12 mouse cellular contexts compared by ENCODE assay signal in genomic region chr15:98983431-98984081, GRCm38 (mm10). TPM values are rescaled to one million over a fixed set of nuclear protein-coding genes. Genes with fewer than 3 reads are reported as not detected.
A peak's percentile ranks its signal among the peaks of the same experiment; 100 is the strongest.
DNase-seq lines count a peak whose midpoint lies in the region; ATAC-seq and TF ChIP-seq lines count a peak whose summit lies in the region.
"Had no signal": no experiment of that assay in that cellular context is flagged by ENCODE, and none has a peak within 500 bp of the region (broad histone marks: within the 10 kb centered on the region; RNA-seq: fewer than 3 reads in every experiment).

No protein-coding gene starts in this region.

- H3K9ac ChIP-seq in heart, adult 2 months (ENCODE audit: low read depth, low read length) = no peak overlapping the region
- peak overlapping the region; percentile 55 for H3K9ac ChIP-seq in forebrain, embryonic 11.5 days (ENCODE audit: low read length)
- H3K9ac ChIP-seq in midbrain, embryonic 13.5 days (replicated peaks) = peak overlapping the region; percentile 94

- DNase-seq in heart, embryonic 10.5 days (ENCODE audit: low spot score) = peak; percentile 74
- no peak for DNase-seq in heart, adult 2 months
- DNase-seq in MN1 (ENCODE audit: low spot score) = peak; percentile 87
- DNase-seq in forebrain, embryonic 11.5 days (ENCODE audit: low spot score) = peak; percentile 74
- DNase-seq in c-Kit-positive CD71-positive TER-119-positive erythroid progenitor cells, embryonic 14.5 days (ENCODE audit: low spot score) = no peak
- no peak for DNase-seq in thymus, postnatal 4 days
- no peak for DNase-seq in limb, embryonic 10.5 days (ENCODE audit: low spot score)

- H3K79me2 ChIP-seq in heart, adult 2 months (replicated peaks; ENCODE audit: control insufficient read depth, insufficient read depth, low read length) = no peaks in the 10 kb centered on the region

- ATAC-seq in forebrain, embryonic 11.5 days (replicated peaks; ENCODE audit: low FRiP score) = peak; percentile 45
- ATAC-seq in midbrain, embryonic 13.5 days = peak; percentile 74

- no peaks in the 10 kb centered on the region for H3K9me3 ChIP-seq in heart, embryonic 10.5 days
- H3K9me3 ChIP-seq in forebrain, embryonic 11.5 days (ENCODE audit: control insufficient read depth, low read length) = no peaks in the 10 kb centered on the region
- H3K9me3 ChIP-seq in midbrain, embryonic 13.5 days = no peaks in the 10 kb centered on the region
- H3K9me3 ChIP-seq in limb, embryonic 10.5 days (replicated peaks) = no peaks in the 10 kb centered on the region

- TF ChIP-seq POLR2A in heart, adult 2 months (IDR thresholded peaks at IDR 0.05; ENCODE audit: insufficient read depth, low read depth, low read length) = no peak

- no peaks in the 10 kb centered on the region for H3K36me3 ChIP-seq in heart, embryonic 10.5 days
- no peaks in the 10 kb centered on the region; the same call in 1 of the 2 replicates for H3K36me3 ChIP-seq in heart, adult 2 months (ENCODE audit: control insufficient read depth, insufficient read depth, low read length)
- H3K36me3 ChIP-seq in forebrain, embryonic 11.5 days (ENCODE audit: control insufficient read depth, insufficient read depth, low read length) = no peaks in the 10 kb centered on the region
- H3K36me3 ChIP-seq in midbrain, embryonic 13.5 days = no peaks in the 10 kb centered on the region
- no peaks in the 10 kb centered on the region for H3K36me3 ChIP-seq in limb, embryonic 10.5 days

- intact Hi-C loops in heart, adult 2 months (cut with DNase I) = loop anchor here (2.0 kb wide), 2 partner anchors 49 to 91 kb away; partner anchors contain the start of gene Tuba1b

- peak overlapping the region; percentile 24; the same call in 1 of the 2 replicates for H3K4me2 ChIP-seq in forebrain, embryonic 11.5 days (ENCODE audit: low read depth, low read length, severe bottlenecking)
- H3K4me2 ChIP-seq in midbrain, embryonic 13.5 days (replicated peaks) = peak overlapping the region; percentile 70

- no peak for TF ChIP-seq CTCF in heart, adult 2 months (IDR thresholded peaks at IDR 0.05)

- no peak for TF ChIP-seq EP300 in heart, adult 2 months (IDR thresholded peaks at IDR 0.05; ENCODE audit: insufficient read depth, low read depth, low read length)

- H3K4me1 ChIP-seq in heart, embryonic 10.5 days = peaks cover 55% of the 10 kb centered on the region
- peaks cover 6% of the 10 kb centered on the region for H3K4me1 ChIP-seq in heart, adult 2 months (ENCODE audit: control insufficient read depth, insufficient read depth, low read length)
- H3K4me1 ChIP-seq in forebrain, embryonic 11.5 days (replicated peaks; ENCODE audit: control insufficient read depth, insufficient read depth, low read length) = peaks cover 37% of the 10 kb centered on the region
- H3K4me1 ChIP-seq in midbrain, embryonic 13.5 days (replicated peaks) = peaks cover 83% of the 10 kb centered on the region
- H3K4me1 ChIP-seq in limb, embryonic 10.5 days = peaks cover 53% of the 10 kb centered on the region

- H3K4me3 ChIP-seq in heart, embryonic 10.5 days = peak overlapping the region; percentile 45
- H3K4me3 ChIP-seq in heart, adult 2 months = no peak overlapping the region
- H3K4me3 ChIP-seq in forebrain, embryonic 11.5 days (ENCODE audit: low read depth, low read length) = peak overlapping the region; percentile 9
- H3K4me3 ChIP-seq in midbrain, embryonic 13.5 days (replicated peaks) = peak overlapping the region; percentile 49
- no peak overlapping the region for H3K4me3 ChIP-seq in limb, embryonic 10.5 days

- H3K27me3 ChIP-seq in heart, embryonic 10.5 days (ENCODE audit: insufficient read depth, poor library complexity, severe bottlenecking) = no peaks in the 10 kb centered on the region
- H3K27me3 ChIP-seq in heart, adult 2 months (ENCODE audit: control insufficient read depth, insufficient read depth, low read length) = no peaks in the 10 kb centered on the region
- H3K27me3 ChIP-seq in forebrain, embryonic 11.5 days (ENCODE audit: control insufficient read depth, insufficient read depth, low read length) = no peaks in the 10 kb centered on the region
- H3K27me3 ChIP-seq in midbrain, embryonic 13.5 days = no peaks in the 10 kb centered on the region
- H3K27me3 ChIP-seq in limb, embryonic 10.5 days (ENCODE audit: low read depth, poor library complexity, severe bottlenecking) = no peaks in the 10 kb centered on the region

- WGBS in heart, embryonic 10.5 days = 32% methylated on average over 16 of the region's 16 CpGs
- WGBS in heart, adult 2 months = 56% methylated on average over 16 of the region's 16 CpGs
- WGBS in forebrain, embryonic 11.5 days = 23% methylated on average over 16 of the region's 16 CpGs
- 6% methylated on average over 16 of the region's 16 CpGs for WGBS in midbrain, embryonic 13.5 days
- WGBS in limb, embryonic 10.5 days = 55% methylated on average over 16 of the region's 16 CpGs

- H3K27ac ChIP-seq in heart, embryonic 10.5 days = peak overlapping the region; percentile 83
- no peak overlapping the region for H3K27ac ChIP-seq in heart, adult 2 months
- peak overlapping the region; percentile 80 for H3K27ac ChIP-seq in forebrain, embryonic 11.5 days (ENCODE audit: low read depth, low read length)
- H3K27ac ChIP-seq in midbrain, embryonic 13.5 days = peak overlapping the region; percentile 99
- no peak overlapping the region for H3K27ac ChIP-seq in limb, embryonic 10.5 days

RNA-seq across cellular contexts. Expression of gene Tuba1a, which starts 30.1 kb away (rescaled TPM):
- 1,319 and 1,394 TPM in 2 replicates for polyA plus RNA-seq in heart, embryonic 10.5 days (2016; fragmentation: Nextera tagmentation; extraction: Ambion mirVana)
- 10 to 100 TPM; 57.0 to 85.0 TPM for total RNA-seq in heart, adult 2 months (2021)
- 165 and 235 TPM in 2 replicates for polyA plus RNA-seq in heart, adult 2 months (2012; rRNA removed)
- polyA plus RNA-seq in forebrain, embryonic 11.5 days (2014; fragmentation: Nextera tagmentation; extraction: Ambion mirVana) = 5,083 and 5,852 TPM in 2 replicates
- 15,883 and 15,999 TPM in 2 replicates for polyA plus RNA-seq in midbrain, embryonic 13.5 days (2015; fragmentation: Nextera tagmentation; extraction: Ambion mirVana)
- 1,294 and 1,475 TPM in 2 replicates for polyA plus RNA-seq in limb, embryonic 10.5 days (2016; fragmentation: Nextera tagmentation; extraction: Ambion mirVana)

RNA-seq across cellular contexts. Expression of gene Gm49450, which starts 30.2 kb away (rescaled TPM):
- polyA plus RNA-seq in heart, embryonic 10.5 days (2016; fragmentation: Nextera tagmentation; extraction: Ambion mirVana) = not detected in 2 replicates
- total RNA-seq in heart, adult 2 months (2021) = not detected
- 26.2 TPM in 1 of 2 replicates, not detected in the other for polyA plus RNA-seq in heart, adult 2 months (2012; rRNA removed)
- polyA plus RNA-seq in forebrain, embryonic 11.5 days (2014; fragmentation: Nextera tagmentation; extraction: Ambion mirVana) = not detected in 2 replicates
- not detected in 2 replicates for polyA plus RNA-seq in midbrain, embryonic 13.5 days (2015; fragmentation: Nextera tagmentation; extraction: Ambion mirVana)
- not detected in 2 replicates for polyA plus RNA-seq in limb, embryonic 10.5 days (2016; fragmentation: Nextera tagmentation; extraction: Ambion mirVana)
- total RNA-seq: adrenal gland, postnatal 4 days; gastrocnemius, adult 18-20 months; layer of hippocampus, postnatal 10 days had no signal
- polyA plus RNA-seq: lung, embryonic 16.5 days had no signal

RNA-seq across cellular contexts. Expression of gene Tuba1c, which starts 46.1 kb away (rescaled TPM):
- 172 and 183 TPM in 2 replicates for polyA plus RNA-seq in heart, embryonic 10.5 days (2016; fragmentation: Nextera tagmentation; extraction: Ambion mirVana)
- 10 to 100 TPM; 30.1 to 39.0 TPM for total RNA-seq in heart, adult 2 months (2021)
- 58.6 and 74.4 TPM in 2 replicates for polyA plus RNA-seq in heart, adult 2 months (2012; rRNA removed)
- polyA plus RNA-seq in forebrain, embryonic 11.5 days (2014; fragmentation: Nextera tagmentation; extraction: Ambion mirVana) = 142 and 160 TPM in 2 replicates
- 37.3 and 41.4 TPM in 2 replicates for polyA plus RNA-seq in midbrain, embryonic 13.5 days (2015; fragmentation: Nextera tagmentation; extraction: Ambion mirVana)
- polyA plus RNA-seq in limb, embryonic 10.5 days (2016; fragmentation: Nextera tagmentation; extraction: Ambion mirVana) = 133 and 138 TPM in 2 replicates

RNA-seq across cellular contexts. Expression of gene Tuba1b, which starts 49.2 kb away (rescaled TPM):
- 1,935 and 2,007 TPM in 2 replicates for polyA plus RNA-seq in heart, embryonic 10.5 days (2016; fragmentation: Nextera tagmentation; extraction: Ambion mirVana)
- 100 to 1,000 TPM; 129 to 144 TPM for total RNA-seq in heart, adult 2 months (2021)
- polyA plus RNA-seq in heart, adult 2 months (2012; rRNA removed) = 534 and 728 TPM in 2 replicates
- polyA plus RNA-seq in forebrain, embryonic 11.5 days (2014; fragmentation: Nextera tagmentation; extraction: Ambion mirVana) = 2,366 and 2,605 TPM in 2 replicates
- 1,161 and 1,231 TPM in 2 replicates for polyA plus RNA-seq in midbrain, embryonic 13.5 days (2015; fragmentation: Nextera tagmentation; extraction: Ambion mirVana)
- 2,301 and 2,452 TPM in 2 replicates for polyA plus RNA-seq in limb, embryonic 10.5 days (2016; fragmentation: Nextera tagmentation; extraction: Ambion mirVana)

Comparison
In these comparisons a context has a peak if more than half of its experiments do, and no peak if none do; other contexts are left out.
1. DNase-seq: peak in heart, embryonic 10.5 days (single experiment), MN1 (single experiment) and forebrain, embryonic 11.5 days (single experiment); none in heart, adult 2 months (0 of 2), c-Kit-positive CD71-positive TER-119-positive erythroid progenitor cells, embryonic 14.5 days (single experiment), thymus, postnatal 4 days (single experiment) and limb, embryonic 10.5 days (single experiment).
2. H3K27ac ChIP-seq: peak in heart, embryonic 10.5 days (single experiment), forebrain, embryonic 11.5 days (single experiment) and midbrain, embryonic 13.5 days (single experiment); none in heart, adult 2 months (single experiment) and limb, embryonic 10.5 days (single experiment).
3. H3K4me3 ChIP-seq: peak in heart, embryonic 10.5 days (single experiment), forebrain, embryonic 11.5 days (single experiment) and midbrain, embryonic 13.5 days (single experiment); none in heart, adult 2 months (single experiment) and limb, embryonic 10.5 days (single experiment).